ENCODE assay signal across 25 mouse cellular contexts in the genomic region with DNA sequence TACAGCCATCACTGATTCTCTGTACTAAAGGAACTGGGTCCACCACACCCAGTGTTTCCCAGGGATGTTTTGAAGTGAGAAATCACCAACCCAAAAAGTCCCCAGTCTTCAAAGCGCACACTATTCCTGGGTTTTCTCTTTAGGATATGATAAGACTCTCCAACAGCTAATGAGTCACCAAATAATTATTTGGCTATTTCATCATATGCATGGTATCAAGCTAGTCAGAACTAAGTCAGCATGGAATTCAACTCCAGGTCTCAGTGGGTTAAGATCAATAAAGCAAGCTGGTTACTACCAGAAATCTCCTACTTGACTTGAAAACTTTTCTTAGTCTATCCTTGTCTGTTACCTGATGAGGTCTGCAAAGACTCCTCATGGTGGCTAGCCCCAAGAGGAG.
"Had no signal": no experiment of that assay in that cellular context is flagged by ENCODE, and none has a peak within 500 bp of the region (broad histone marks: within the 10 kb centered on the region; RNA-seq: fewer than 3 reads in every experiment).

No protein-coding gene starts in this region.

- H3K9me3 ChIP-seq: heart, embryonic 12.5 days; hindbrain, embryonic 10.5 days; hindbrain, embryonic 12.5 days; intestine, embryonic 15.5 days; limb, embryonic 13.5 days; limb, embryonic 15.5 days; liver, embryonic 12.5 days had no signal

- H3K27me3 ChIP-seq: heart, embryonic 12.5 days; hindbrain, embryonic 12.5 days; intestine, embryonic 15.5 days; limb, embryonic 13.5 days; limb, embryonic 15.5 days; liver, embryonic 12.5 days had no signal

- H3K4me2 ChIP-seq: heart, embryonic 12.5 days; hindbrain, embryonic 12.5 days; hindbrain, embryonic 14.5 days; intestine, embryonic 15.5 days; limb, embryonic 13.5 days; limb, embryonic 15.5 days; liver, embryonic 12.5 days had no signal

- DNase-seq: gastrocnemius, adult 2 months; gastrocnemius, postnatal 10 days; gastrocnemius, postnatal 25 days; heart, postnatal 10 days; heart, postnatal 4 days; kidney, adult 18-20 months; kidney, adult 8-10 months; kidney, postnatal 10 days; kidney, postnatal 25 days; kidney, postnatal 4 days; left cerebral cortex, postnatal 4 days had no signal

- H3K4me1 ChIP-seq: heart, embryonic 12.5 days; intestine, embryonic 15.5 days; limb, embryonic 13.5 days; limb, embryonic 15.5 days; liver, embryonic 12.5 days had no signal

- H3K9ac ChIP-seq: heart, embryonic 12.5 days; hindbrain, embryonic 12.5 days; hindbrain, embryonic 14.5 days; intestine, embryonic 15.5 days; limb, embryonic 13.5 days; limb, embryonic 15.5 days; liver, embryonic 12.5 days had no signal

- H3K36me3 ChIP-seq: heart, embryonic 12.5 days; hindbrain, embryonic 10.5 days; hindbrain, embryonic 12.5 days; intestine, embryonic 15.5 days; limb, embryonic 13.5 days; limb, embryonic 15.5 days; liver, embryonic 12.5 days had no signal

- H3K27ac ChIP-seq: gastrocnemius, adult 2 months; heart, adult 2 months; hindbrain, embryonic 10.5 days; hindbrain, embryonic 12.5 days; hindbrain, embryonic 14.5 days; intestine, embryonic 15.5 days; layer of hippocampus, adult 2 months; left cerebral cortex, adult 2 months; limb, embryonic 13.5 days; limb, embryonic 15.5 days; liver, embryonic 12.5 days had no signal

- H3K4me3 ChIP-seq: gastrocnemius, adult 2 months; heart, adult 2 months; heart, embryonic 12.5 days; hindbrain, embryonic 10.5 days; hindbrain, embryonic 12.5 days; intestine, embryonic 15.5 days; layer of hippocampus, adult 2 months; left cerebral cortex, adult 2 months; limb, embryonic 13.5 days; limb, embryonic 15.5 days; liver, embryonic 12.5 days had no signal

- ATAC-seq: hindbrain, embryonic 16.5 days; inflammation-experienced regulatory T-cells, adult 6 months; intestine, embryonic 15.5 days; intestine, postnatal 0 days; liver, embryonic 12.5 days had no signal
